Mouse (Mus musculus): ENCODE measurements around the gene Itk. TPM values are rescaled to one million over a fixed set of nuclear protein-coding genes. Genes with fewer than 3 reads are reported as not detected.
A peak's percentile ranks its signal among the peaks of the same experiment; 100 is the strongest.
"Not testable (repeated sequence)": the region's sequence is repeated elsewhere in the genome, so short reads cannot be mapped to it uniquely, and the experiment has no call there.

The Itk gene
- polyA plus RNA-seq (2012; rRNA removed) = 0.52 and 1.1 TPM in 2 replicates

GRCm38 (mm10) chr11:46389336-46390117 is at the start of gene Itk:
Gene Itk, minus strand, starts transcription at chr11:46389515.
- H3K4me3 ChIP-seq (ENCODE audit: low read depth, low read length) = peak within 1 kb of the TSS; percentile 49
- H3K36me3 ChIP-seq (ENCODE audit: control insufficient read depth, insufficient read depth, low read length) = no peaks in the 10 kb centered on the region
- H3K27ac ChIP-seq (ENCODE audit: insufficient read depth, low read depth, low read length) = 0 out of 2 replicates have a peak within 1 kb of the TSS, but pooled peaks have one; percentile 21
- TF ChIP-seq CTCF (IDR thresholded peaks at IDR 0.05; ENCODE audit: extremely low read depth, insufficient read length, insufficient replicate concordance, low read depth, low read length) (no peak), POLR2A (IDR thresholded peaks at IDR 0.05; ENCODE audit: low read depth, low read length) (peak; percentile 45; the same call in 1 of the 2 replicates)
- H3K4me1 ChIP-seq (ENCODE audit: control insufficient read depth, insufficient read depth, insufficient read length, low read length) = no peaks in the 10 kb centered on the region
- H3K27me3 ChIP-seq (ENCODE audit: control insufficient read depth, insufficient read depth, low read length) = no peaks in the 10 kb centered on the region
- 73% methylated on average over 13 of the region's 13 CpGs for WGBS

- no peak overlapping the region for H3K27ac ChIP-seq (ENCODE audit: insufficient read depth, low read depth, low read length)
- peak overlapping the region; percentile 75 for H3K4me3 ChIP-seq (ENCODE audit: low read depth, low read length)
- TF ChIP-seq CTCF (IDR thresholded peaks at IDR 0.05; ENCODE audit: extremely low read depth, insufficient read length, insufficient replicate concordance, low read depth, low read length) = no peak
- TF ChIP-seq POLR2A (IDR thresholded peaks at IDR 0.05; ENCODE audit: low read depth, low read length) = no peak; the same call in 1 of the 2 replicates
- H3K36me3 ChIP-seq (ENCODE audit: control insufficient read depth, insufficient read depth, low read length) = peaks cover 8% of the 10 kb centered on the region
- peaks cover 2% of the 10 kb centered on the region; the same call in 1 of the 2 replicates for H3K4me1 ChIP-seq (ENCODE audit: control insufficient read depth, insufficient read depth, insufficient read length, low read length)
- H3K27me3 ChIP-seq (ENCODE audit: control insufficient read depth, insufficient read depth, low read length) = no peaks in the 10 kb centered on the region
- whole genome bisulfite sequencing = 1% methylated on average over 23 of the region's 23 CpGs
These were observed 48.2 kb upstream of the Itk start for GRCm38 (mm10) chr11:46437459-46438000.

- H3K27ac ChIP-seq (ENCODE audit: insufficient read depth, low read depth, low read length) = peak within 1 kb of the TSS; percentile 78
- peak; percentile 88 for TF ChIP-seq POLR2A (IDR thresholded peaks at IDR 0.05; ENCODE audit: low read depth, low read length)
- TF ChIP-seq CTCF (IDR thresholded peaks at IDR 0.05; ENCODE audit: extremely low read depth, insufficient read length, insufficient replicate concordance, low read depth, low read length) = no peak
- H3K27me3 ChIP-seq (ENCODE audit: control insufficient read depth, insufficient read depth, low read length) = no peaks in the 10 kb centered on the region
- H3K36me3 ChIP-seq (ENCODE audit: control insufficient read depth, insufficient read depth, low read length) = peaks cover 8% of the 10 kb centered on the region
- WGBS = 1% methylated on average over 59 of the region's 59 CpGs
- peaks cover 2% of the 10 kb centered on the region; the same call in 1 of the 2 replicates for H3K4me1 ChIP-seq (ENCODE audit: control insufficient read depth, insufficient read depth, insufficient read length, low read length)
- peak within 1 kb of the TSS; percentile 75 for H3K4me3 ChIP-seq (ENCODE audit: low read depth, low read length)
These were observed 47.6 kb upstream of the Itk start, which contains the start of gene Med7 for GRCm38 (mm10) chr11:46436760-46437458. Gene Med7, plus strand, starts transcription at chr11:46436925.

GRCm38 (mm10) chr11:46435363-46435762 is 46.0 kb upstream of the Itk start:
- TF ChIP-seq CTCF (IDR thresholded peaks at IDR 0.05; ENCODE audit: extremely low read depth, insufficient read length, insufficient replicate concordance, low read depth, low read length) (no peak), POLR2A (IDR thresholded peaks at IDR 0.05; ENCODE audit: low read depth, low read length) (no peak)
- Histone ChIP-seq H3K4me3 (ENCODE audit: low read depth, low read length) (no peak overlapping the region), H3K4me1 (ENCODE audit: control insufficient read depth, insufficient read depth, insufficient read length, low read length) (peaks cover 2% of the 10 kb centered on the region; the same call in 1 of the 2 replicates), H3K27ac (ENCODE audit: insufficient read depth, low read depth, low read length) (no peak overlapping the region), H3K27me3 (ENCODE audit: control insufficient read depth, insufficient read depth, low read length) (no peaks in the 10 kb centered on the region), H3K36me3 (ENCODE audit: control insufficient read depth, insufficient read depth, low read length) (peaks cover 3% of the 10 kb centered on the region)

GRCm38 (mm10) chr11:46431129-46431528 is 41.8 kb upstream of the Itk start:
- Histone ChIP-seq H3K27me3 (ENCODE audit: control insufficient read depth, insufficient read depth, low read length) (no peaks in the 10 kb centered on the region), H3K4me3 (ENCODE audit: low read depth, low read length) (no peak overlapping the region), H3K27ac (ENCODE audit: insufficient read depth, low read depth, low read length) (no peak overlapping the region), H3K4me1 (ENCODE audit: control insufficient read depth, insufficient read depth, insufficient read length, low read length) (no peaks in the 10 kb centered on the region), H3K36me3 (ENCODE audit: control insufficient read depth, insufficient read depth, low read length) (no peaks in the 10 kb centered on the region)
- TF ChIP-seq CTCF (IDR thresholded peaks at IDR 0.05; ENCODE audit: extremely low read depth, insufficient read length, insufficient replicate concordance, low read depth, low read length) (peak; percentile 67; the same call in 1 of the 2 replicates), POLR2A (IDR thresholded peaks at IDR 0.05; ENCODE audit: low read depth, low read length) (no peak)
- 39% methylated on average over 3 of the region's 3 CpGs for WGBS

GRCm38 (mm10) chr11:46430123-46430522 is 40.8 kb upstream of the Itk start:
- TF ChIP-seq CTCF (IDR thresholded peaks at IDR 0.05; ENCODE audit: extremely low read depth, insufficient read length, insufficient replicate concordance, low read depth, low read length) = no peak
- no peak for TF ChIP-seq POLR2A (IDR thresholded peaks at IDR 0.05; ENCODE audit: low read depth, low read length)
- no peak overlapping the region for H3K4me3 ChIP-seq (ENCODE audit: low read depth, low read length)
- no peak overlapping the region for H3K27ac ChIP-seq (ENCODE audit: insufficient read depth, low read depth, low read length)
- H3K27me3 ChIP-seq (ENCODE audit: control insufficient read depth, insufficient read depth, low read length) = no peaks in the 10 kb centered on the region
- WGBS = 68% methylated on average over 2 of the region's 2 CpGs
- no peaks in the 10 kb centered on the region for H3K4me1 ChIP-seq (ENCODE audit: control insufficient read depth, insufficient read depth, insufficient read length, low read length)
- H3K36me3 ChIP-seq (ENCODE audit: control insufficient read depth, insufficient read depth, low read length) = no peaks in the 10 kb centered on the region

GRCm38 (mm10) chr11:46428131-46428530 is 38.8 kb upstream of the Itk start:
- H3K36me3 ChIP-seq (ENCODE audit: control insufficient read depth, insufficient read depth, low read length); H3K4me1 ChIP-seq (ENCODE audit: control insufficient read depth, insufficient read depth, insufficient read length, low read length); H3K27ac ChIP-seq (ENCODE audit: insufficient read depth, low read depth, low read length); H3K4me3 ChIP-seq (ENCODE audit: low read depth, low read length); H3K27me3 ChIP-seq (ENCODE audit: control insufficient read depth, insufficient read depth, low read length): not testable (repeated sequence)
- 44% methylated on average over 4 of the region's 4 CpGs for WGBS
